Mouse (Mus musculus): ENCODE results near the gene Thsd4. TPM values are rescaled to one million over a fixed set of nuclear protein-coding genes. Genes with fewer than 3 reads are reported as not detected.

Thsd4 gene
- polyA plus RNA-seq, 1 experiment from 2014 or later: 24.5 TPM

GRCm38 (mm10) chr9:60323435-60323834, 198.4 kb downstream of the Thsd4 start:
- ATAC-seq (ENCODE audit: low FRiP score, low TSS enrichment): no peak
- Histone ChIP-seq H3K4me2 (replicated peaks; ENCODE audit: low read depth, low read length) (no peak overlapping the region), H3K4me3 (ENCODE audit: low read length) (no peak overlapping the region), H3K36me3 (ENCODE audit: insufficient read depth, low read length) (no peaks in the 10 kb centered on the region), H3K9me3 (ENCODE audit: low read length) (no peaks in the 10 kb centered on the region), H3K27me3 (ENCODE audit: insufficient read depth, low read length) (no peaks in the 10 kb centered on the region), H3K27ac (ENCODE audit: low read length) (no peak overlapping the region), H3K9ac (replicated peaks; ENCODE audit: low read length) (no peak overlapping the region), H3K4me1 (ENCODE audit: insufficient read depth, low read length) (peaks cover 13% of the 10 kb centered on the region)
- 76% methylated on average over 6 of the region's 6 CpGs for WGBS

GRCm38 (mm10) chr9:60317291-60317690, 204.6 kb downstream of the Thsd4 start:
- H3K9me3 ChIP-seq (ENCODE audit: low read length): no peaks in the 10 kb centered on the region
- H3K4me2 ChIP-seq (replicated peaks; ENCODE audit: low read depth, low read length): no peak overlapping the region
- no peaks in the 10 kb centered on the region for H3K27me3 ChIP-seq (ENCODE audit: insufficient read depth, low read length)
- H3K9ac ChIP-seq (replicated peaks; ENCODE audit: low read length): no peak overlapping the region
- H3K27ac ChIP-seq (ENCODE audit: low read length): no peak overlapping the region
- ATAC-seq (ENCODE audit: low FRiP score, low TSS enrichment): 0 out of 2 replicates have a peak, but pooled peaks have one; percentile 24
- H3K4me1 ChIP-seq (ENCODE audit: insufficient read depth, low read length): peaks cover 40% of the 10 kb centered on the region
- no peak overlapping the region for H3K4me3 ChIP-seq (ENCODE audit: low read length)
- H3K36me3 ChIP-seq (ENCODE audit: insufficient read depth, low read length): no peaks in the 10 kb centered on the region
- 73% methylated on average over 8 of the region's 8 CpGs for WGBS

- Histone ChIP-seq H3K9me3 (ENCODE audit: low read length) (no peaks in the 10 kb centered on the region), H3K4me3 (ENCODE audit: low read length) (no peak overlapping the region), H3K9ac (replicated peaks; ENCODE audit: low read length) (no peak overlapping the region), H3K27me3 (ENCODE audit: insufficient read depth, low read length) (no peaks in the 10 kb centered on the region), H3K36me3 (ENCODE audit: insufficient read depth, low read length) (no peaks in the 10 kb centered on the region), H3K4me2 (replicated peaks; ENCODE audit: low read depth, low read length) (no peak overlapping the region), H3K27ac (ENCODE audit: low read length) (no peak overlapping the region), H3K4me1 (ENCODE audit: insufficient read depth, low read length) (peaks cover 48% of the 10 kb centered on the region)
- WGBS: 40% methylated on average over 5 of the region's 5 CpGs
- no peak for ATAC-seq (ENCODE audit: low FRiP score, low TSS enrichment)
These were observed 205.3 kb downstream of the Thsd4 start for GRCm38 (mm10) chr9:60316510-60316909.

- Histone ChIP-seq H3K4me2 (replicated peaks; ENCODE audit: low read depth, low read length) (no peak overlapping the region), H3K4me3 (ENCODE audit: low read length) (no peak overlapping the region), H3K4me1 (ENCODE audit: insufficient read depth, low read length) (peaks cover 55% of the 10 kb centered on the region), H3K36me3 (ENCODE audit: insufficient read depth, low read length) (no peaks in the 10 kb centered on the region), H3K27me3 (ENCODE audit: insufficient read depth, low read length) (no peaks in the 10 kb centered on the region), H3K9ac (replicated peaks; ENCODE audit: low read length) (no peak overlapping the region), H3K9me3 (ENCODE audit: low read length) (no peaks in the 10 kb centered on the region), H3K27ac (ENCODE audit: low read length) (0 out of 2 replicates have a peak overlapping the region, but pooled peaks have one; percentile 27)
- peak; percentile 72 for ATAC-seq (ENCODE audit: low FRiP score, low TSS enrichment)
- 49% methylated on average over 5 of the region's 5 CpGs for WGBS
These were observed 206.3 kb downstream of the Thsd4 start for GRCm38 (mm10) chr9:60315533-60315932.

- H3K27me3 ChIP-seq (ENCODE audit: insufficient read depth, low read length): no peaks in the 10 kb centered on the region
- no peak overlapping the region for H3K27ac ChIP-seq (ENCODE audit: low read length)
- H3K9ac ChIP-seq (replicated peaks; ENCODE audit: low read length): no peak overlapping the region
- H3K4me1 ChIP-seq (ENCODE audit: insufficient read depth, low read length): peaks cover 67% of the 10 kb centered on the region
- no peak overlapping the region for H3K4me2 ChIP-seq (replicated peaks; ENCODE audit: low read depth, low read length)
- WGBS: 49% methylated on average over 6 of the region's 6 CpGs
- no peaks in the 10 kb centered on the region for H3K9me3 ChIP-seq (ENCODE audit: low read length)
- no peak for ATAC-seq (ENCODE audit: low FRiP score, low TSS enrichment)
- H3K36me3 ChIP-seq (ENCODE audit: insufficient read depth, low read length): no peaks in the 10 kb centered on the region
- no peak overlapping the region for H3K4me3 ChIP-seq (ENCODE audit: low read length)
These were observed 208.2 kb downstream of the Thsd4 start for GRCm38 (mm10) chr9:60313661-60314060.

- no peak overlapping the region for H3K4me2 ChIP-seq (replicated peaks; ENCODE audit: low read depth, low read length)
- no peak overlapping the region for H3K9ac ChIP-seq (replicated peaks; ENCODE audit: low read length)
- peaks cover 75% of the 10 kb centered on the region for H3K4me1 ChIP-seq (ENCODE audit: insufficient read depth, low read length)
- no peaks in the 10 kb centered on the region for H3K27me3 ChIP-seq (ENCODE audit: insufficient read depth, low read length)
- H3K4me3 ChIP-seq (ENCODE audit: low read length): no peak overlapping the region
- no peaks in the 10 kb centered on the region for H3K9me3 ChIP-seq (ENCODE audit: low read length)
- no peaks in the 10 kb centered on the region for H3K36me3 ChIP-seq (ENCODE audit: insufficient read depth, low read length)
- no peak for ATAC-seq (ENCODE audit: low FRiP score, low TSS enrichment)
- H3K27ac ChIP-seq (ENCODE audit: low read length): no peak overlapping the region
- 84% methylated on average over 7 of the region's 7 CpGs for WGBS
These were observed 209.2 kb downstream of the Thsd4 start for GRCm38 (mm10) chr9:60312670-60313069.

GRCm38 (mm10) chr9:60311594-60312128, 210.2 kb downstream of the Thsd4 start:
- no peak overlapping the region for H3K4me2 ChIP-seq (replicated peaks; ENCODE audit: low read depth, low read length)
- peak overlapping the region; percentile 44; the same call in 1 of the 2 replicates for H3K27ac ChIP-seq (ENCODE audit: low read length)
- no peak overlapping the region for H3K4me3 ChIP-seq (ENCODE audit: low read length)
- no peaks in the 10 kb centered on the region for H3K9me3 ChIP-seq (ENCODE audit: low read length)
- ATAC-seq (ENCODE audit: low FRiP score, low TSS enrichment): no peak
- H3K36me3 ChIP-seq (ENCODE audit: insufficient read depth, low read length): no peaks in the 10 kb centered on the region
- no peak overlapping the region; the same call in 1 of the 2 replicates for H3K9ac ChIP-seq (replicated peaks; ENCODE audit: low read length)
- H3K4me1 ChIP-seq (ENCODE audit: insufficient read depth, low read length): peaks cover 74% of the 10 kb centered on the region
- 58% methylated on average over 10 of the region's 10 CpGs for whole genome bisulfite sequencing
- H3K27me3 ChIP-seq (ENCODE audit: insufficient read depth, low read length): no peaks in the 10 kb centered on the region

GRCm38 (mm10) chr9:60310741-60311317, 211.0 kb downstream of the Thsd4 start:
- Histone ChIP-seq H3K27me3 (ENCODE audit: insufficient read depth, low read length) (no peaks in the 10 kb centered on the region), H3K4me2 (replicated peaks; ENCODE audit: low read depth, low read length) (no peak overlapping the region), H3K4me1 (ENCODE audit: insufficient read depth, low read length) (peaks cover 69% of the 10 kb centered on the region), H3K9me3 (ENCODE audit: low read length) (no peaks in the 10 kb centered on the region), H3K4me3 (ENCODE audit: low read length) (no peak overlapping the region), H3K27ac (ENCODE audit: low read length) (0 out of 2 replicates have a peak overlapping the region, but pooled peaks have one; percentile 71), H3K9ac (replicated peaks; ENCODE audit: low read length) (0 out of 2 replicates have a peak overlapping the region, but pooled peaks have one; percentile 25), H3K36me3 (ENCODE audit: insufficient read depth, low read length) (no peaks in the 10 kb centered on the region)
- WGBS: 68% methylated on average over 8 of the region's 8 CpGs
- no peak for ATAC-seq (ENCODE audit: low FRiP score, low TSS enrichment)

- WGBS: 35% methylated on average over 16 of the region's 16 CpGs
- Histone ChIP-seq H3K9me3 (ENCODE audit: low read length) (no peaks in the 10 kb centered on the region), H3K9ac (replicated peaks; ENCODE audit: low read length) (0 out of 2 replicates have a peak overlapping the region, but pooled peaks have one; percentile 25), H3K4me3 (ENCODE audit: low read length) (no peak overlapping the region), H3K27ac (ENCODE audit: low read length) (peak overlapping the region; percentile 71; the same call in 1 of the 2 replicates), H3K4me2 (replicated peaks; ENCODE audit: low read depth, low read length) (no peak overlapping the region), H3K27me3 (ENCODE audit: insufficient read depth, low read length) (no peaks in the 10 kb centered on the region), H3K36me3 (ENCODE audit: insufficient read depth, low read length) (no peaks in the 10 kb centered on the region), H3K4me1 (ENCODE audit: insufficient read depth, low read length) (peaks cover 62% of the 10 kb centered on the region)
- no peak; the same call in 1 of the 2 replicates for ATAC-seq (ENCODE audit: low FRiP score, low TSS enrichment)
These were observed 211.8 kb downstream of the Thsd4 start for GRCm38 (mm10) chr9:60309786-60310711.

Measured in kidney, embryonic 16.5 days (tissue).